In the genomic region with DNA sequence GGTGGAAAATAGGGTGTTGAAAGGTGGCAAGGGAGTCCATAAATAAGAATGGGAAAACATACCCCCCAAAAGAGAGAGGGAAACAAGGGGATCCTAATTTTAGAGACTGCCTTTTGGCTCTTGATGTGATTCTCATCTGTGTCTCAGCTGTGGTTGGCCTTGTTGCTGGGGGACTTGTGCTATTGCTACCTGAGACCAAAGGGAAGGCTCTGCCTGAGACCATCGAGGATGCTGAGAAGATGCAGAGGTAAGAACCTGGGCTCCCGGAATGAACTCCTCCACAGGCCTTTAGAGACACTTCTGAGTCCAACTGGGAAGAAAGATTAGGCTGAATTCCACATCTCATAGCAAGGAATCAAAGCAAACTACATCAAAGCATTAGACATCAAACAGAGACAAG, we compare ENCODE assay signal across 41 mouse cellular contexts. TPM values are rescaled to one million over a fixed set of nuclear protein-coding genes. Genes with fewer than 3 reads are reported as not detected.
"Had no signal": no experiment of that assay in that cellular context is flagged by ENCODE, and none has a peak within 500 bp of the region (broad histone marks: within the 10 kb centered on the region; RNA-seq: fewer than 3 reads in every experiment).

No protein-coding gene starts in this region.

- H3K4me1 ChIP-seq: limb, embryonic 10.5 days; limb, embryonic 12.5 days; limb, embryonic 13.5 days; limb, embryonic 15.5 days; liver, embryonic 12.5 days; liver, embryonic 13.5 days; liver, embryonic 15.5 days; megakaryocyte, embryonic 14.5 days; midbrain, embryonic 10.5 days; midbrain, embryonic 12.5 days; midbrain, embryonic 13.5 days; midbrain, embryonic 15.5 days; neural tube, embryonic 12.5 days had no signal

- H3K27ac ChIP-seq: limb, embryonic 10.5 days; limb, embryonic 12.5 days; limb, embryonic 13.5 days; limb, embryonic 15.5 days; liver, embryonic 12.5 days; liver, embryonic 13.5 days; liver, embryonic 14.5 days; liver, embryonic 15.5 days; lung, embryonic 15.5 days; macrophage; midbrain, embryonic 10.5 days; midbrain, embryonic 12.5 days; midbrain, embryonic 13.5 days; midbrain, embryonic 15.5 days; neural tube, embryonic 12.5 days had no signal

- H3K4me3 ChIP-seq: limb, embryonic 10.5 days; limb, embryonic 12.5 days; limb, embryonic 13.5 days; limb, embryonic 15.5 days; liver, embryonic 12.5 days; liver, embryonic 13.5 days; liver, embryonic 15.5 days; lung, embryonic 15.5 days; megakaryocyte, embryonic 14.5 days; midbrain, embryonic 10.5 days; midbrain, embryonic 12.5 days; midbrain, embryonic 13.5 days; midbrain, embryonic 15.5 days; myocyte; neural tube, embryonic 12.5 days had no signal

- DNase-seq: left cerebral cortex, postnatal 4 days; liver; liver, embryonic 13.5 days; liver, postnatal 0 days; lung, adult 18-20 months; lung, adult 2 months; lung, embryonic 14.5 days; lung, postnatal 10 days; lung, postnatal 14 days; lung, postnatal 4 days; midbrain, embryonic 14.5 days had no signal

RNA-seq across cellular contexts. Expression of gene Slc22a2, which starts 35.7 kb away (rescaled TPM):
- total RNA-seq: liver, adult 2 months; megakaryocyte progenitor cell, adult 5-6 weeks; megakaryocyte, adult 5-6 weeks; megakaryocyte-erythroid progenitor cell, adult 5-6 weeks; monocyte, adult 5-6 weeks had no signal
- polyA plus RNA-seq: limb, embryonic 10.5 days; limb, embryonic 11.5 days; limb, embryonic 12.5 days; limb, embryonic 13.5 days; limb, embryonic 14.5 days; limb, embryonic 15.5 days; liver, adult 2 months; liver, embryonic 11.5 days; liver, embryonic 12.5 days; liver, embryonic 13.5 days; liver, embryonic 15.5 days; liver, embryonic 16.5 days; lung, embryonic 14.5 days; lung, embryonic 16.5 days; macrophage; midbrain, embryonic 10.5 days; midbrain, embryonic 11.5 days; myocyte; neural tube, embryonic 11.5 days had no signal

RNA-seq across cellular contexts. Expression of gene Slc22a1, which starts 56.0 kb away (rescaled TPM):
- total RNA-seq: megakaryocyte progenitor cell, adult 5-6 weeks; megakaryocyte, adult 5-6 weeks; megakaryocyte-erythroid progenitor cell, adult 5-6 weeks; midbrain, postnatal 0 days; monocyte, adult 5-6 weeks had no signal
- polyA plus RNA-seq: limb, embryonic 10.5 days; limb, embryonic 11.5 days; limb, embryonic 12.5 days; limb, embryonic 15.5 days; liver, embryonic 12.5 days; liver, embryonic 13.5 days; liver, embryonic 16.5 days; macrophage; midbrain, embryonic 10.5 days; midbrain, embryonic 11.5 days; midbrain, embryonic 12.5 days; midbrain, embryonic 13.5 days; midbrain, embryonic 14.5 days; midbrain, embryonic 15.5 days; midbrain, embryonic 16.5 days; midbrain, postnatal 0 days; myocyte; neural tube, embryonic 11.5 days; neural tube, embryonic 12.5 days had no signal
